Mouse (Mus musculus) MEL-GATA-1-ER (cell line): ENCODE data around the gene Vwa5b2.

ENCODE experiments used
- DNase-seq: peaks from one replicate; pipeline ENCODE4 v3.0.0-alpha.2; 2012; ENCODE audit warnings: low read depth; ENCODE audit errors: extremely low read depth

Vwa5b2 gene

GRCm38 (mm10) chr16:20589366-20589938, at the start of gene Vwa5b2:
Gene Vwa5b2 (plus strand): TSS chr16:20589471.
- DNase-seq = no peak

GRCm38 (mm10) chr16:20539649-20540048, 49.6 kb upstream of the Vwa5b2 start:
- DNase-seq = peak; percentile 73

- DNase-seq = no peak
These were observed 48.8 kb upstream of the Vwa5b2 start for GRCm38 (mm10) chr16:20540438-20540837.

- DNase-seq = no peak
These were observed 43.6 kb upstream of the Vwa5b2 start for GRCm38 (mm10) chr16:20545696-20546095.

- no peak for DNase-seq
These were observed 41.8 kb upstream of the Vwa5b2 start for GRCm38 (mm10) chr16:20547423-20547822.

- peak; percentile 96 for DNase-seq
These were observed 40.9 kb upstream of the Vwa5b2 start, which contains the start of gene Abcf3 for GRCm38 (mm10) chr16:20548096-20548948. Gene Abcf3 (plus strand): TSS chr16:20548577.

- no peak for DNase-seq
These were observed 40.1 kb upstream of the Vwa5b2 start for GRCm38 (mm10) chr16:20549161-20549560.

- no peak for DNase-seq
These were observed 37.6 kb upstream of the Vwa5b2 start for GRCm38 (mm10) chr16:20551691-20552090.

- no peak for DNase-seq
These were observed 36.7 kb upstream of the Vwa5b2 start for GRCm38 (mm10) chr16:20552594-20552993.

GRCm38 (mm10) chr16:20555000-20555399, 34.3 kb upstream of the Vwa5b2 start:
- DNase-seq = no peak

GRCm38 (mm10) chr16:20557381-20557780, 31.9 kb upstream of the Vwa5b2 start:
- no peak for DNase-seq

- peak; percentile 18 for DNase-seq
These were observed 24.2 kb upstream of the Vwa5b2 start for GRCm38 (mm10) chr16:20565075-20565474.

- no peak for DNase-seq
These were observed 838 bp downstream of the Vwa5b2 start for GRCm38 (mm10) chr16:20589939-20590679.

- DNase-seq = no peak
These were observed 1.4 kb downstream of the Vwa5b2 start for GRCm38 (mm10) chr16:20590680-20591038.

GRCm38 (mm10) chr16:20591076-20591705, 1.9 kb downstream of the Vwa5b2 start:
- no peak for DNase-seq

GRCm38 (mm10) chr16:20595060-20595673, 5.9 kb downstream of the Vwa5b2 start:
- DNase-seq = peak; percentile 60

GRCm38 (mm10) chr16:20595737-20596136, 6.5 kb downstream of the Vwa5b2 start:
- DNase-seq = no peak

- no peak for DNase-seq
These were observed 7.6 kb downstream of the Vwa5b2 start for GRCm38 (mm10) chr16:20596687-20597441.

- no peak for DNase-seq
These were observed 11.2 kb downstream of the Vwa5b2 start for GRCm38 (mm10) chr16:20600511-20600910.

- no peak for DNase-seq
These were observed 15.4 kb downstream of the Vwa5b2 start for GRCm38 (mm10) chr16:20604705-20605104.
